Mouse (Mus musculus): ENCODE results near the gene Oaz2. TPM values are rescaled to one million over a fixed set of nuclear protein-coding genes. Genes with fewer than 3 reads are reported as not detected.

The Oaz2 gene
- polyA plus RNA-seq, 1 experiment = 48.0 TPM

DNA sequence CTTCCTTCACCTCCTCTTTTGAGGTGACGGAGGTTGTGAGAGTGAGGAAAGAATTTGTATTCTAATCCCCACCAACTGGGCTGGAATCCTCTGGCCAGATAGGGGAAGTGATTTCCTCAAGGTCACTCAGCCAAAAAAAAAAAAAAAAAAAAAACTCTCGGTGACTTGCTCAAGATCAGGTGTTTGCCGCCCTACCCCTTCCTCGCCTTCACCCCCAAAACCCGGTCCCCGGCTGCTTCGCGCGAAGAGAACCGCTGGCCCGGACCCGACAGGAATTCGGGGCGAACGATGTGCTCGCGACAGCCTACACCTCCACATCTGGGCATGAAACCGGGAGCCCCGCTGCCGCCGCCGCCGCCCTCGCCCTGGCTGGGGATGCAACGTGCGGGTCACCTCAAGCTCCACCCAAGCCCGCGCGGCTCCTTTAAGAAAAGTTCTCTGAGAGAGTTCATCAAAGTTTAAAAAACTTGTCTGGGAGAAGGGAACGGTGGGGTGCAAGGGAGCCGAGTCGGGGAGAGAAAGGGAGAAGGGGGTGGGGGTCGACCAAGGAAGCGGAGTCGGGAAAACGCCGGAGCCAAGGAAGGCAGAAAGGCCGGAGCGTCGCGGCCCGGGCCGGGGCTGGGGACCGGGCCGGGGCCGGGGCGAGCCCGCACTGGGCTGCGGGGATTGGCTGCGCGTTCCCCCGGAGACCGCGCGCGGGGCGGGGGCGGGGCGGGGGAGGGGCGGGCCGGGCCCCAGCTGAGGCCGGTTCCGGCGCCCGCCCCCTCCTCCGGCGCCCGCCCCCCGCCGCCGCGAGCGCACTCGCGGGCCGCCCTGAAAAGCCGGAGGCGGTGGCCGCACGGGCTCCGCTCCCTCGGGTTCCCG lies 37.8 kb upstream of the Oaz2 start:
- Histone ChIP-seq H3K4me3 (ENCODE audit: extremely low read depth, insufficient read depth, insufficient read length) (peak overlapping the region; percentile 72), H3K27ac (ENCODE audit: insufficient read depth, low read length) (no peak overlapping the region), H3K4me1 (ENCODE audit: control insufficient read depth, insufficient read depth, insufficient read length) (peaks cover 3% of the 10 kb centered on the region; the same call in 1 of the 2 replicates), H3K36me3 (ENCODE audit: control insufficient read depth, insufficient read depth, low read length) (no peaks in the 10 kb centered on the region), H3K27me3 (ENCODE audit: control insufficient read depth, insufficient read depth, low read length) (peaks cover 25% of the 10 kb centered on the region)
- TF ChIP-seq CTCF (IDR thresholded peaks at IDR 0.05; ENCODE audit: extremely low read depth, insufficient read depth, insufficient read length, insufficient replicate concordance) (no peak), POLR2A (IDR thresholded peaks at IDR 0.05; ENCODE audit: low read depth, low read length) (no peak)
- DNase-seq (ENCODE audit: low read depth in 1 of 2, low spot score in 2 of 2) = peak in 1 of 2 experiments; percentile 16
- WGBS = under 1% methylated on average over 53 of the region's 83 CpGs

DNA sequence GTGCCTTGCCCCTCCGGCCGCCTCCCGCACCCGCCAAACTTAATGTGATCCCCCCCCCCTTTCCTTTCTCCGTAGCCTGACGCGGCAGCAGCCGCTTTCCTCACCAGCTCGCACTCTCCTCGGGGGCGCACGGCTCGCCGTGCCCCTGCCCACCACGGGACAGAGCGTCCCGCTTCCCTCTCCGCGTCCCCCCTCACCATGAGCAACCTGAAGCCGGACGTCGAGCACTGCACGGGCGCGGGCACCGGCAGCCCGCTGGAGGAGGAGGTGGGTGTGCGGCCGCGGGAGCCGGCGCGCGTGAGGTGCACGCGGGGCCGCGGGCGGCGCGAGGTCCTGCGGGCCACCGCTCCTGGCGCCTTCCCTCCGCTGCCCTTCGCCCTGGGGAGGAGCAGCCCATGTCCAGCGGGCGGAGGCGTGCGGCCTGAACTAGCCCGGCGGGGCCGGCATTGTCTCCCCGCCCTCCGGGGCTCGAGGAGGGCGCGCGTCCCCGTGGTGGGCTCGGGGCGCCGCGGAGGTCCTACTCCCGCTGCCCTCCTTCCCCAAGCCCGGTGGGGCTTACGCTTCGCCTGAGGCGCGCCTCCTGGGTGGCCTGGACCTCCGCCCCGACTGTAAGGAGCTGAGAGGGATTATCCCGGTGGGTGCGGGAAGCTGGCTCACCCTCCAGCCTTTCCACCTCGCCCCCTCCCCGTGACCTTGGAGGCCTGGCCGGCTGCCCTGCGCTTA lies 37.0 kb upstream of the Oaz2 start:
- no peak for DNase-seq (ENCODE audit: low read depth in 1 of 2, low spot score in 2 of 2)
- no peaks in the 10 kb centered on the region for H3K36me3 ChIP-seq (ENCODE audit: control insufficient read depth, insufficient read depth, low read length)
- H3K27ac ChIP-seq (ENCODE audit: insufficient read depth, low read length) = no peak overlapping the region
- peaks cover 25% of the 10 kb centered on the region for H3K27me3 ChIP-seq (ENCODE audit: control insufficient read depth, insufficient read depth, low read length)
- H3K4me1 ChIP-seq (ENCODE audit: control insufficient read depth, insufficient read depth, insufficient read length) = peaks cover 3% of the 10 kb centered on the region; the same call in 1 of the 2 replicates
- no peak for TF ChIP-seq POLR2A (IDR thresholded peaks at IDR 0.05; ENCODE audit: low read depth, low read length)
- TF ChIP-seq CTCF (IDR thresholded peaks at IDR 0.05; ENCODE audit: extremely low read depth, insufficient read depth, insufficient read length, insufficient replicate concordance) = no peak
- peak overlapping the region; percentile 72 for H3K4me3 ChIP-seq (ENCODE audit: extremely low read depth, insufficient read depth, insufficient read length)
- WGBS = 5% methylated on average over 71 of the region's 78 CpGs

DNA sequence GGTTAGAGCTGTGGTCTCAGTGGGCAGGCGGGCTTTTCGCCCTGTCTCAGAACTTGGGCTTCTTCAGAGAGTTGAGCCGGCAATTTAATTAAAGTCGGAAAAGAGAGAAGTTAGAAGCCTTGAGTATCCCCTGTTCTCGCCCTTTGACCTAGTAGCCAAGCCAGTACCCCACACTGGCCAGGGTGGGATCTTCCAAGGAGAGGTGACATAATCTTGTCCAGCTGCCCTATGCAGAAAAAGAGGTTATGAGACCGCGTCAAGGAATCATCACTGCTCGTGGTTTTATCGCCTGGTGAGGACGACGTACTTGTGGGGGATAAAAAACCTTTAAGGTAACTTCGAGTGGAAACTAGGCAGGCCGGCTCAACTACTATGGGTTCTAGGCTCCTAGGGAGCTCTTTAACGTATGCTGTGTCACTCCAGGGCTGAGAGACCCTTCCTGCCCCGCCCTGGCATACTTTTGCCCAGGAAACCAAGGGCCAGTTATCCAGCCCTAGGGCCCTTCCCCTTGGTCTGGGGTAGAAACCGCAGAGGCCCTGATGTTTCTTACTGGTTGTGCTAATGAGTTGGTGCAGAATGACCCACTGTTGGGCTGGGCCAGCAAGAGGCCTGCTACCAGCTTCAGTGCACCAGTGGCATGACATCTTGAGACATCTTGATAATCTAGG lies 36.3 kb upstream of the Oaz2 start:
- no peak for TF ChIP-seq CTCF (IDR thresholded peaks at IDR 0.05; ENCODE audit: extremely low read depth, insufficient read depth, insufficient read length, insufficient replicate concordance)
- no peak for TF ChIP-seq POLR2A (IDR thresholded peaks at IDR 0.05; ENCODE audit: low read depth, low read length)
- Histone ChIP-seq H3K27ac (ENCODE audit: insufficient read depth, low read length) (no peak overlapping the region), H3K27me3 (ENCODE audit: control insufficient read depth, insufficient read depth, low read length) (peaks cover 25% of the 10 kb centered on the region), H3K36me3 (ENCODE audit: control insufficient read depth, insufficient read depth, low read length) (no peaks in the 10 kb centered on the region), H3K4me1 (ENCODE audit: control insufficient read depth, insufficient read depth, insufficient read length) (peaks cover 3% of the 10 kb centered on the region; the same call in 1 of the 2 replicates), H3K4me3 (ENCODE audit: extremely low read depth, insufficient read depth, insufficient read length) (peak overlapping the region; percentile 72; the same call in 1 of the 2 replicates)
- no peak for DNase-seq (ENCODE audit: low read depth in 1 of 2, low spot score in 2 of 2)
- WGBS = 32% methylated on average over 16 of the region's 16 CpGs

DNA sequence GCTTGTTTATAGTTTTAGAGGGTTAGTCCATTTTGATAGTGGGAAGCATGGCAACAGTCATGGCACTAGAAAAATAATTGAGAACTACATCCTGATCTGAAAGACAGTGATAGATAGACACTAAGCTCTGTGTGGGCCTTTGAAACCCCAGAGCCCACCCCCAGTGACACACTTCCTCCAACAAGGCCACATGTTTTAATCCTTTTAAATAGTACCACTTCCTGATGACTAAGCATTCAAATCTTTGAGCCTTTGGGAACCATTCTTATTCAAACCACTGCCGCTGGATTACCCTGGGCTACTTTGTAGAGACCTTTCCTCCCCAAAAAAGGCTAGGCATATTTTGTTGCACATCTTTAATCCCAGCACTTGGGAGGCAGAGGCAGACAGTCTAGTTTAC lies 32.0 kb upstream of the Oaz2 start:
- no peaks in the 10 kb centered on the region; the same call in 1 of the 2 replicates for H3K4me1 ChIP-seq (ENCODE audit: control insufficient read depth, insufficient read depth, insufficient read length)
- H3K27ac ChIP-seq (ENCODE audit: insufficient read depth, low read length) = no peak overlapping the region
- H3K27me3 ChIP-seq (ENCODE audit: control insufficient read depth, insufficient read depth, low read length) = peaks cover 6% of the 10 kb centered on the region
- no peak overlapping the region for H3K4me3 ChIP-seq (ENCODE audit: extremely low read depth, insufficient read depth, insufficient read length)
- no peaks in the 10 kb centered on the region for H3K36me3 ChIP-seq (ENCODE audit: control insufficient read depth, insufficient read depth, low read length)
- TF ChIP-seq CTCF (IDR thresholded peaks at IDR 0.05; ENCODE audit: extremely low read depth, insufficient read depth, insufficient read length, insufficient replicate concordance) (no peak), POLR2A (IDR thresholded peaks at IDR 0.05; ENCODE audit: low read depth, low read length) (no peak)
- no peak for DNase-seq (ENCODE audit: low read depth in 1 of 2, low spot score in 2 of 2)
- 68% methylated on average over 1 of the region's 1 CpGs for WGBS

DNA sequence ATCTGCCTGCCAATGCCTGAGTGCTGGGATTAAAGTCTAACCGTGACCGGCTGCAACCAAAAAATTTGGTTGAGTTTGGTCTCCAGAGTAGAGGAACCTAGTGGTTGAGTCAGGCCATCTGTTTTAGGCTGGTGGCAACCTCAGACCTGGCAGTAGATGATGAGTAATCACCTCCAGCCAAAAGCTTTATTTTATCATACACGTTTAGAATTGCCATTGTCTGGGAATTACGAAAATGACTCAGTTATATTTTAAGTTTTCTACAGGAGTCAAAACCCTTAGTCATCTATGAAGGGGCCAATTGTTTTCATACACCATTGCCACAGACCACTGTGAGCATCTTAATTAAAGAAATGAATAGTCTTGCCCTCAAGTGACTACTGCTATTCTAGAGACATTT lies 30.9 kb upstream of the Oaz2 start:
- TF ChIP-seq POLR2A (IDR thresholded peaks at IDR 0.05; ENCODE audit: low read depth, low read length) = no peak
- no peak for TF ChIP-seq CTCF (IDR thresholded peaks at IDR 0.05; ENCODE audit: extremely low read depth, insufficient read depth, insufficient read length, insufficient replicate concordance)
- Histone ChIP-seq H3K4me3 (ENCODE audit: extremely low read depth, insufficient read depth, insufficient read length) (no peak overlapping the region), H3K36me3 (ENCODE audit: control insufficient read depth, insufficient read depth, low read length) (no peaks in the 10 kb centered on the region), H3K27ac (ENCODE audit: insufficient read depth, low read length) (no peak overlapping the region), H3K27me3 (ENCODE audit: control insufficient read depth, insufficient read depth, low read length) (no peaks in the 10 kb centered on the region), H3K4me1 (ENCODE audit: control insufficient read depth, insufficient read depth, insufficient read length) (no peaks in the 10 kb centered on the region)
- DNase-seq (ENCODE audit: low read depth in 1 of 2, low spot score in 2 of 2) = no peak
- WGBS = 72% methylated on average over 4 of the region's 4 CpGs

DNA sequence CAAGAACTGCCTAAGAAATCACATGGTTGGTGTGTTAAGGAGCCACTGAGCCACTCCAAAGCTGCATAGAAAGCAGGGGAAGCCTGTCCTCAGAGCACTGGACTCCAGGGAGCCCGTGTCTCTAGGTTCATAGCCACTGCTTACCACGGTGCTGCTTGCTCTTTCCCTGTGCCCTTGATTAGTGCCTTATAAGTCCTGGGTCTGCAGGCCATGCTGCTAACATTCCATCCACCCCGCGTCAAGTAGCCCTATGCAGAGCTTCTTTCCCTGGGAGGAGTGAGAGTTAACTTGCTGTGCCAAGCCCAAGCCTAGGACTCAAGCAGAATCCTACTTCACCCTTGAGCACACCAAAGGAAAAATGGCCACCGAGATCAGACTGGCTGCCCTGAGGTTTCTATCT lies 28.7 kb upstream of the Oaz2 start:
- TF ChIP-seq POLR2A (IDR thresholded peaks at IDR 0.05; ENCODE audit: low read depth, low read length) (no peak), CTCF (IDR thresholded peaks at IDR 0.05; ENCODE audit: extremely low read depth, insufficient read depth, insufficient read length, insufficient replicate concordance) (no peak)
- DNase-seq (ENCODE audit: low read depth in 1 of 2, low spot score in 2 of 2) = no peak
- Histone ChIP-seq H3K4me1 (ENCODE audit: control insufficient read depth, insufficient read depth, insufficient read length) (no peaks in the 10 kb centered on the region), H3K27me3 (ENCODE audit: control insufficient read depth, insufficient read depth, low read length) (no peaks in the 10 kb centered on the region), H3K27ac (ENCODE audit: insufficient read depth, low read length) (no peak overlapping the region), H3K4me3 (ENCODE audit: extremely low read depth, insufficient read depth, insufficient read length) (no peak overlapping the region), H3K36me3 (ENCODE audit: control insufficient read depth, insufficient read depth, low read length) (no peaks in the 10 kb centered on the region)
- WGBS = 90% methylated on average over 5 of the region's 5 CpGs
